Mouse (Mus musculus) lung, adult 2 months (tissue): ENCODE measurements at regions not wholly inside any gene's neighbourhood (a gene's known extent, or its start where the extent isn't known, plus 50 kb on each side); places are given as distances from the start of the nearest gene placed in this dataset.

ENCODE experiments used
- CTCF ChIP-seq: fragments of 200-500 bp; IDR thresholded peaks from 2 replicates; pipeline ENCODE4 v1.5.1; 2011; ENCODE audit warnings: mild to moderate bottlenecking, low read length, control low read depth; ENCODE audit not compliant: insufficient read depth
- POLR2A ChIP-seq: fragments of 200-500 bp; IDR thresholded peaks from 2 replicates; pipeline ENCODE4 v1.6.1; 2011; ENCODE audit warnings: low read depth, mild to moderate bottlenecking, control low read depth, low read length, borderline replicate concordance; ENCODE audit errors: extremely low read depth

DNA sequence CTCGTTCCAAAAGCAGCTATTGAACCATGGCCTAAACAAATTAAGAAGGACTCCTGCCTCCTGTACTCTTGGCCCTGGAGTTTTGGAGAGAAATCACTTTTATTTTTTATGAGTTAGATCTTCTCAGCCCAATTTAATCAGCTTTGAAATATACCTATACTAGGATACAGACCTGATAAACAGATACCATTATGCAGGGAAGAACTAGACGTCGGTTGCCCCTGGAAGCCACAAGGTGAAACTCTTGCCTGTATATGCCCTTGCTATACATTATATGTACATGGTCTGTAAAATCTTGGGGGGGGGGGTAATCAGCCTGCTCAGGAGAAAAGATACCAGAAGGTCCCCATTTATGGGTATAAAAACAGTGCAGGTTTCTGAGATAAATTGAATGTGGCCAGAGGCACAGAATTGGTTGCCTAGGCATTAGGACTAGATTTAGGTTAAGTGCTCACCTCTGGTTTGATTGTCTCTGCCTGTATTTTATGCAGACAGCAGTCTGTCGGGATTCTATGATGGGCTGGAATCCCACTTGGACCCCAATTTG, 1239.9 kb upstream of the A1bg start:
- TF ChIP-seq CTCF (no peak), POLR2A (no peak)
